Mouse (Mus musculus): ENCODE results near the gene BC024978. TPM values are rescaled to one million over a fixed set of nuclear protein-coding genes. Genes with fewer than 3 reads are reported as not detected.

BC024978 gene
- polyA plus RNA-seq (2015; fragmentation: Nextera tagmentation; extraction: Ambion mirVana), result 2.2 and 2.4 TPM in 2 replicates

DNA sequence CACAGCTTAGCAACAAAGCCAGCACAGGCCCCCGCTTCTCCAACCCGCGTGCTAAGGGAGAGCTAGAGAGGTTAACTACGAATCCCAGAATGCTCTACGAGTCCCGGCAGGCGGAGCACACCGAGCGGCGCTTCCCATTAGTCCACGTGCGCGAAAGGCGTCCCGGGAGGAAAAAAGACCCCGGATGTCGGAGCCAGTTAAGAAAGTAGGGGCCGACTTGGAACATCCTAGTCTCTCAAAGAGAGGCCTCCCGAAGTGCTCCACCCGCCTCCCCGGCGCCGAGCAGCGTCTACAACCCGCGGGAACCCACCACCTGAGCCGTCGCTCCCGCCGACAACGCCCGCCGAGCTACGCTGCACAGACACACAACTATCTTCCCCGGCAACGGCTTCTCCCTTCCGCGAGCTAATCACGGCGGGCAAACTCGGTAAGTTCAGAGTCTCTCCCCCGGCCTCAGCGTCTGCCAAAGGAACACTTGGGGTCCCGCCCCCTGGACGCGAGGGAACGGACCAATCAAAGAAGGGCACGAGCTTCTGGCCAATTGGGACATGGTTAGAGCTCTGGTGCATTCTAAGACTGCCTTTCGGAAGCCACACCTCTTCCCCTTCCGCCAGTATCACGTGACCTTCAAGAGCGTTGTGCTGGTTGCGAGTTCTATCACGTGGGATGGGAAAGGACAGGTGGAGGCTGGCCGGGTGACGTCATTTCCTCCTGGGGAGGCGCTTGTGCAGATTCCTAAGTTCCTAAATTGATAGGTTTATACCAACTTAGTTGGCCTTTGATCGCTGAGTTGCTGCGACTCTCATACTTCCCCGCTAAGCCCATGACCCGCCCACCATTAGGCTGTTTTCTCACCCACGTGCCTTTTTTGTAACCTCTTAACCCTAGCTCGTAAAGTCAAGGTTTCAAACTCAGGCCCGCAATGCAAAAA lies at the start of gene BC024978, which contains the start of gene Snrpa:
Gene BC024978 (plus strand): TSS at position 101 of the 931 bp plus-strand sequence.
Gene Snrpa (minus strand): TSS at position 591 of the 931 bp plus-strand sequence.

DNA sequence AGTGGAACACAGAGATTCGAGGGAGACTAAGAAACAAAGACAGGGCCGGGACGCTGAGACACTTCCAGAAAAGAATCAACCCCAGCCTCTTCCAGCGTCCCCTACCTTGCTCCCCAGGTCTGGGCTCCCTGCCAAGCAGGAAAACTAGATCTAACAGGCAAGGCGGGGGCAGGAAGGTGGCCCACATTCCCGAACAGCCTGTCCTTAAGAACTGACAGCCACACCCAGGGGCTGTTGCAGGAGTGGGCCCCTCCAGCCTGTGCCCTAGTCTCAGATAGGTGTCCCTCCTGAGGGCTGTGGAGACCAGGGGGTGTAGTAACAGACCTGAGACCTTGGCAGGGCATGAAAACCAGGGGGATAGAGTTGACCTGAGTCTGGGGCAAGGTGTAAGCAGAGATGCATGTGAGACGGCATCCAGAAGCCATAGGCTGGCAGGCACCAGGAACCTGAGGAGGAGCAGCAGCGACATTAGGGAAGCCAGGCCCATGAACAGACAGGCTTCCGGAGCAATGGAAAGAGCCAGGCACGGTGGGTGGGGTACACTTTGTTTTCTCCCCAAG lies 42.3 kb upstream of the BC024978 start, which contains the start of gene Cyp2t4:
Gene Cyp2t4 (plus strand): TSS at position 510 of the 560 bp plus-strand sequence.

DNA sequence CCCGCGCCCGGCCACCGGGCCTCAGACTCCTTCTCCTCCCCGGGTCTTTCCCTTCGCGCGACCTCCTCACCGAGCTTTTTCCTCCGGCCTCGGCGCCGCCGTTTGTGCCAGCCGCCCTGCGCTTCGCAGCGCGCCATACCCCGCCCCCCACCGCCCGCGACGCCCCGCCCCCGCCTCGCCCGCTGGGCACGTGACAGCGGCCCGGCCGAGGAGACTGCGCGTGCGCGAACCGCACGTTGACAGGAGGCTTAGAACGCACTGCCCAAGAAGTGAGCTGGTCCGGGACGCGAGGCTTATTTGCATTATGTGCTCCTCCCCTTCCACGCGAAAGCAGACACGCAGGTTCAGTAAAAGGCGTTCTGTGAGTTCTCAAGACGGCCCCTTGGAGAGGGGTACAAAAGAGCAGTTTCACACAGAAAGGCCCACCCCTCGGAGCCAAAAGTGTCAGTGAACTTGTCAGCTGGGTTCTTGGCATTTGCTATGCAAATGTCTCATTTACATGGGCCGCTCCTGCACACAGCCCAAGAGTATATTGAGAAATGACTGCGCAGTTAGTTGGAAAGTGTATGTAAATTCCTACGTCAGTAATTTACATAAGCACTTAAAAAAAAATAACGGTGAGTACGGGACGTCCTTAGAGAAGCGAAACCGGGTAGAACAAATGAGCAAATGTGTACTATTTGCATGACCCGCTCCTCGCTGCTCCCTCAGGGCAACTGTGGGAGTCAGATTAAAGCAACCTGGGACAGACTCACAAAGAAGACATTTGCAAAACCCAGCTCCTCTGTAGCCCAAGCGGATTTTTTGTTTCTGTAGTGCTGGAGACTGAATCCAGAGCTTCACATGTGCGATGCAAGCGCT lies 28.7 kb upstream of the BC024978 start, which contains the start of gene Egln2:
Gene Egln2 (minus strand): TSS at position 189 of the 861 bp plus-strand sequence.

DNA sequence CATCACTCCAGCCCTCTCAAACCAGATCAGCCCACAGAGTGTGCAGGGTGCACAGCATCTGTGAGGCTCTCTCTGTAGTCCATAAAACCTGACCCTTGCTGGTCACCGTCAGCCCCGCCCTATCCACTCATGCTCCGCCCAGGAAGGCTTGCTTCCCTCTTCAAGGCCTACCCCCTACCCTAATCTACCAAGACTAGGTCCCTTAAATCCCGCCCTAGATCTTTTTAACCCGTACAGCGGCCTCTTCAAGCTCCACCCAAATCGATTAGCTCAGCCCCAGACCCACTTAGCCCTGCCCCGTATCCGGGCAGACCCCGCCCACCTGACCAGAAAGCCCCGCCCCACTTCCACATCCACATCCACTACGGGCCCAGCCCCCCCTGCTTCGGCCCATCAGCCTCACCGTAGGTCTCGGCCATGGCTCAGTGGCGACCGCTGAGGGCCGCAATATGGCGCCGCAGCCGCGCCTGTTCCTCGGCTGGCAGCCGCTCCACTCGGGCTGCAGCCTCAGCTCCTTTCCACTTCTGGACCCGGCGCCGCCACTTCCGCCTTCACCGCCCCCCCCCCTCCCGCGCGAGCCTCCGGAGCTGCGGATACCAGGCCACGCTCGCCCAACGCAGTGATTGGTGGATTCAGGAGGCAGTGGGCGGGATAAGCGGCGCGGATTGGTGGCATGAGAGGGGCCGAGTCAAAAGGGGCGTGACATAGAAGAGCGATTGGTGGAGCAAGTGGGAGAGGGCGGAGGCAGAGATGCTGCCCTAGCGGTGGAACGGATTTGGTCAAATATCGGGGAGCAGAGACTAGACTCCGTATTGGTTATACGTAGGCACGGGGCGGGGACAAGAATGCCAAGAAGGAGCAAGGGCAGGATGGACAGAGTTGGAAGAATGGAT lies 17.0 kb upstream of the BC024978 start, which contains the start of gene Rab4b:
Gene Rab4b (minus strand): TSS at position 573 of the 893 bp plus-strand sequence.

DNA sequence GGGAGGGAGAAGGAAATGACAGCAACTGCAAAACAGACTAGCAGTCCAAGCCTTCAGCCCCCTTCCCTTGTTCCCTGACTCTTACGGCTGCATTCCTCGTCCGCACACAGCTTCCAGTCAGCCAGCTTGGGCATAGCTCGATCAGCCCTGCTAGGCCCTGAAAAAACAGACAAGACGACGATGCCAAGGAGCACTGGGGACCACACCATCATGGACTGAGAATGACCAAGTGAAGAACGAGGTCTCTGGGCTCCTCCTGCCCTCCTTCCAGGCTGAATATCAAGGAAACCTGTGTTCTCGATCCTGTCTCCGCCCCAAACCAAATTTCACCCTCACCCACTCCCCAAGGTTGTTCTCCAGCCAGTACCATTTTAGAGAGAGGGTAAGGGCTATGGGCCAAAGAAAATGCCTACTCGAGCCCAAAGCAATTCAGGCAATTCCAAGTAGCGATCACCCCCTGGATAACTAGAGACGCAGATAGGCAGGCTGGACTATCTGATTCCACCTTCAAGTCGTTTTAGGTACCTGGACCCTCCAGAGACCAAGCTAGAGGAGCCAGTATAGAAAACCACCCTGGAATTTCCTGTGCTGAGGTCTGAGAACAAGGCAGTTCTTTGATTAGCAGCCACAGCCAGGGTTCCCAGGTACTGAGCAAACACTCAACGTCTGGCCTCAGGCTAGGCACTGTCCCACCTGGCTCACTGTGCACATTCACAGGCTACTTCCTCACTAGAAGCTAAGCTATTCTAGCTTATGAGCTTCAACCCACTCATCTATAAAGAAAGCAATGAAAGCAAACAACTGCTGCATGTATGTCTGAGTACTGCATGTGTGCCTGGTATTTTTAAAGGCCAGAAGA lies 14.5 kb upstream of the BC024978 start, which contains the start of the genes Gm21983 and Mia:
Gene Gm21983 (minus strand): TSS at position 250 of the 859 bp plus-strand sequence.
Gene Mia (minus strand): TSS at position 321 of the 859 bp plus-strand sequence.

DNA sequence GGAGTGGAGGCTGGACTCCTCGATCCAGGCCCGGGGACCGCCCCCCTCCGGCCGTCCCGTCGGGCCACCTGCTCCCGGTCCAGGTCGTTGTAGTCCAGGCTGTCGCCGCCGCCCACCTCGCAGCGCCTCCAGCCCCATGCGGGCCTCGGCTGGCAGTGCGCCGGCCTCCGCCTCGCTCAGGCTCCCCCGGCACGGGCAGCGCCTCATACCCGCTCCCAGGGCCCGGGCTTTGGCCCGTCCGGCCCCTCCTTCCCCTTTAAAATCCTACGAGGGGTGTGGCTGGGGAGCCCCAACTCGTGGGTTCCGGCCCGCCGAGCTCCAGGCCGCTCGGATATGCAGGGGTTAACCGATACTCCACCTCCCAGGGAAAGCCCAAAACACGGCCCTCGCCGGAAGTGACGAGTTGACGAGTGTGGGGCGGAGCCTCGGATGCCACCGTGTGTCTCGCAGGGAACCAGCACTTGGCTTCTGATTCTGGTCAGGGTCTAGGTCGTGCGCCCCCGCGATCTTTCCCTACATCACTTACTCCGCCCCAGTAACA lies 32.8 kb downstream of the BC024978 start, which contains the start of gene Itpkc:
Gene Itpkc (minus strand): TSS at position 381 of the 541 bp plus-strand sequence.

DNA sequence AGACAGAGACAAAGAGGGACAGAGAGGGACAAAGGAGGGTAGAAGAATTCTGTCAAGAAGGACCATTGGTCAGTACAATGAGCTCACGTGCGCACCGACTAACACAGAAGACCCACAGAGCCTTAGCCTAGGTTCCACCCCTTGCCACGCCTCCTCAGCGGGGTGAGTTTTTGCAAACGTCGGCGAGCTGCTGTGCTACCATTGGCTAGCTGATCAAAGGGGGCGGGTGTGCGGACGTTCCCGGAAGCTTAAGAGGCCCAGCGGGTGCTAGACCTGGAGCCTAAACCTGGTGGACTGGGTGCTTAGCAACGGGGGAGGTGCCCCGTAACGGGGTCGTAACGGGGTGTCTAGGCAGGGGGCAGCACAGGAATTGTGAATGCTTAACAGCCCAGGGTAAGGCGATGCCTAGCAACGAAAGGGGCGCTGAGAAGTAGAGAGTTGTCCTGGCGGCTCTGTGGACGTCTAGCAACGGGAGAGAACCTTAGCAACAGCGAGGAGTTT lies 37.2 kb downstream of the BC024978 start, which contains the start of gene Coq8b:
Gene Coq8b (plus strand): TSS at position 243 of the 501 bp plus-strand sequence.

DNA sequence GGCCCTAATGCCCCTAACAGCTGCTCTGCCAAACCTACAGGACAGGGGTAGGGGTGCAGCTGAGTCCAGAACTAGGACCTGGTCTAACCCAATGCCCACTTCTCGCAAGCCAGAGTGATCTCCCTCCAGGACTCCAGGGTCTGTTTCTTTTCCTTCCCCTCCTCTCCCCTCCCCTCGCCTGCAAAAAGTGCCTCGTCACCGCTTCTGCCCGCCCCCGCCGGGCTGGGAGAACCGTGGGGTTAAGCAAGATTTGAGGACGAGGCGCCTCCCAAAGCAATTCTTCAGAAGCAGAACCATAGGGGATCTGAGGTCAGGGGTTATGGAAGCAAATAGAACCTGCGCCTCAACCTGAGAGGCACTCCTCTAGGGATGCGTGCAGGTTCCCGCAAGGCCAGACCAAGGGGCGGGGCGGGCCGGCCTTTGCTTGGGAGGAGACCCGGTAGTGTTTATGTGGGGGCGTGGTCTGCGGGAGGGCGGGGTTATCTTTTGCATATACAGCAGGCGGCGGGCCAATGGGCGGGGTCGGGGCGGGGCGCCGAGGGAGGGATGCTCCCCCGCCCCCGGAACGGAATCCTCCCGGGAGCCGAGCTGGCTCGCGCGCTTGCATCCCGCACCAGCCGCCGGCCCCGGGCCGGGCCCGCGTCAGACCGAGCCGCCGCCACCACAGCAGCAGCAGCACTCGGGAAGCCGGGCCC lies 62.8 kb downstream of the BC024978 start, which contains the start of gene Numbl:
Gene Numbl (plus strand): TSS at position 229 of the 695 bp plus-strand sequence.

MicroRNAs encoded within 50 kb of the gene (microRNA counts, 519-probe panel; counts per million panel counts)
- microRNA mmu-miR-1191, result not detected

Small RNAs within 50 kb of the gene (microRNA-seq; reads per million reads assigned to microRNA genes)
- gene Mir1191, result 1.5 reads per million
- not detected for gene Mir3101

Other genes with a start within 250 kb of the BC024978 start
- gene Cyp2a12, start 166.7 kb upstream of the BC024978 start, polyA plus RNA-seq (2015; fragmentation: Nextera tagmentation; extraction: Ambion mirVana), result not detected in 2 replicates
- 1.2 TPM in 2 replicates for gene Cyp2f2, start 75.9 kb upstream of the BC024978 start, polyA plus RNA-seq (2015; fragmentation: Nextera tagmentation; extraction: Ambion mirVana)
- not detected in 2 replicates for gene Cyp2t4, start 42.1 kb upstream of the BC024978 start, polyA plus RNA-seq (2015; fragmentation: Nextera tagmentation; extraction: Ambion mirVana)
- 51.9 and 54.2 TPM in 2 replicates for gene Egln2, start 29.0 kb upstream of the BC024978 start, polyA plus RNA-seq (2015; fragmentation: Nextera tagmentation; extraction: Ambion mirVana)
- gene Rab4b, start 16.9 kb upstream of the BC024978 start, polyA plus RNA-seq (2015; fragmentation: Nextera tagmentation; extraction: Ambion mirVana), result 78.5 and 84.2 TPM in 2 replicates
- gene Gm21983, start 14.7 kb upstream of the BC024978 start, polyA plus RNA-seq (2015; fragmentation: Nextera tagmentation; extraction: Ambion mirVana), result not detected in 2 replicates
- 0.49 and 0.75 TPM in 2 replicates for gene Mia, start 14.6 kb upstream of the BC024978 start, polyA plus RNA-seq (2015; fragmentation: Nextera tagmentation; extraction: Ambion mirVana)
- gene Snrpa, start 490 bp downstream of the BC024978 start, polyA plus RNA-seq (2015; fragmentation: Nextera tagmentation; extraction: Ambion mirVana), result 88.1 and 89.0 TPM in 2 replicates
- gene Itpkc, start 32.9 kb downstream of the BC024978 start, polyA plus RNA-seq (2015; fragmentation: Nextera tagmentation; extraction: Ambion mirVana), result 3.4 and 3.6 TPM in 2 replicates
- 13.0 and 14.1 TPM in 2 replicates for gene Coq8b, start 37.2 kb downstream of the BC024978 start, polyA plus RNA-seq (2015; fragmentation: Nextera tagmentation; extraction: Ambion mirVana)
- gene Numbl, start 62.7 kb downstream of the BC024978 start, polyA plus RNA-seq (2015; fragmentation: Nextera tagmentation; extraction: Ambion mirVana), result 21.1 and 22.5 TPM in 2 replicates
- gene Ltbp4, start 141.9 kb downstream of the BC024978 start, polyA plus RNA-seq (2015; fragmentation: Nextera tagmentation; extraction: Ambion mirVana), result 100 and 115 TPM in 2 replicates
- 26.1 and 28.3 TPM in 2 replicates for gene Shkbp1, start 160.2 kb downstream of the BC024978 start, polyA plus RNA-seq (2015; fragmentation: Nextera tagmentation; extraction: Ambion mirVana)
- gene Gm20479, start 161.6 kb downstream of the BC024978 start, polyA plus RNA-seq (2015; fragmentation: Nextera tagmentation; extraction: Ambion mirVana), result 0.51 and 1.5 TPM in 2 replicates

All from urinary bladder, postnatal 0 days (tissue).